Mouse (Mus musculus): ENCODE measurements around the gene Slc27a2. TPM values are rescaled to one million over a fixed set of nuclear protein-coding genes. Genes with fewer than 3 reads are reported as not detected.

Slc27a2 gene
- total RNA-seq, 2 experiments from 2014 or later = not detected

Other genes with a start within 250 kb of the Slc27a2 start
- under 1 TPM; 0.17 to 0.20 TPM for gene Atp8b4, start 51.7 kb upstream of the Slc27a2 start, total RNA-seq (2021)
- 1 to 10 TPM in 1 of 2 experiments, under 1 TPM in 1; 0.44 to 1.4 TPM for gene Hdc, start 66.9 kb downstream of the Slc27a2 start, total RNA-seq (2021)
- 1 to 10 TPM; 5.8 to 6.4 TPM for gene Gabpb1, start 123.9 kb downstream of the Slc27a2 start, total RNA-seq (2021)
- 10 to 100 TPM; 13.9 to 15.6 TPM for gene Usp8, start 154.9 kb downstream of the Slc27a2 start, total RNA-seq (2021)
- gene Usp50, start 231.1 kb downstream of the Slc27a2 start, total RNA-seq (2021) = under 1 TPM; 0.32 to 0.33 TPM

All from gastrocnemius, postnatal 36 days (tissue).